Mouse (Mus musculus) ES-Bruce4 (cell line): ENCODE measurements around the gene Cacna1a. TPM values are rescaled to one million over a fixed set of nuclear protein-coding genes. Genes with fewer than 3 reads are reported as not detected.
"Not testable (repeated sequence)": the region's sequence is repeated elsewhere in the genome, so short reads cannot be mapped to it uniquely, and the experiment has no call there.

Experiments
- H3K27ac ChIP-seq: 2 replicates; pipeline ENCODE4 v1.5.1; 2012; ENCODE audit warnings: low read length, inconsistent platforms; ENCODE audit not compliant: insufficient read depth
- H3K27me3 ChIP-seq: 2 replicates; pipeline ENCODE4 v1.6.1; 2012; ENCODE audit warnings: mild to moderate bottlenecking, low read length, inconsistent platforms; ENCODE audit not compliant: control insufficient read depth, poor library complexity, insufficient read depth, severe bottlenecking
- H3K36me3 ChIP-seq: 2 replicates; pipeline ENCODE4 v1.6.1; 2012; ENCODE audit warnings: inconsistent platforms, mild to moderate bottlenecking, low read length, moderate library complexity; ENCODE audit not compliant: control insufficient read depth, poor library complexity, insufficient read depth, severe bottlenecking
- H3K4me1 ChIP-seq: one replicate; pipeline ENCODE4 v1.8.1; 2011; ENCODE audit warnings: low read length; ENCODE audit not compliant: control insufficient read depth, insufficient read depth
- H3K4me3 ChIP-seq: 2 replicates; pipeline ENCODE4 v1.5.1; 2011; ENCODE audit warnings: low read depth, mild to moderate bottlenecking, low read length
- H3K9ac ChIP-seq: 2 replicates; pipeline ENCODE4 v1.6.1; 2012; ENCODE audit warnings: low read depth, mild to moderate bottlenecking, inconsistent platforms; ENCODE audit not compliant: poor library complexity, severe bottlenecking
- H3K9me3 ChIP-seq: replicated peaks from 2 replicates; pipeline ENCODE4 v1.6.1; 2012; ENCODE audit warnings: mild to moderate bottlenecking, low read length, inconsistent platforms; ENCODE audit not compliant: control insufficient read depth, poor library complexity, insufficient read depth, severe bottlenecking
- CTCF ChIP-seq: IDR thresholded peaks from one replicate; pipeline ENCODE4 v1.8.1; 2011; ENCODE audit warnings: low read depth, low read length
- EP300 ChIP-seq: IDR thresholded peaks from 2 replicates; pipeline ENCODE4 v1.6.1; 2011; ENCODE audit warnings: low read depth, low read length; ENCODE audit not compliant: insufficient read depth
- POLR2A ChIP-seq: IDR thresholded peaks from one replicate; pipeline ENCODE4 v1.8.1; 2011; ENCODE audit warnings: low read length; ENCODE audit not compliant: insufficient read depth
- polyA plus RNA-seq: library from polyadenylated mRNA; stranded (reverse); fragments of >200 nt; gene quantifications from 2 replicates; pipeline ENCODE4 v1.2.4, GENCODE M21; 2011; ENCODE audit warnings: low read depth; ENCODE audit not compliant: missing spikeins, insufficient read depth, insufficient read length

Gene Cacna1a
- polyA plus RNA-seq, 1 experiment = 24.0 TPM

DNA sequence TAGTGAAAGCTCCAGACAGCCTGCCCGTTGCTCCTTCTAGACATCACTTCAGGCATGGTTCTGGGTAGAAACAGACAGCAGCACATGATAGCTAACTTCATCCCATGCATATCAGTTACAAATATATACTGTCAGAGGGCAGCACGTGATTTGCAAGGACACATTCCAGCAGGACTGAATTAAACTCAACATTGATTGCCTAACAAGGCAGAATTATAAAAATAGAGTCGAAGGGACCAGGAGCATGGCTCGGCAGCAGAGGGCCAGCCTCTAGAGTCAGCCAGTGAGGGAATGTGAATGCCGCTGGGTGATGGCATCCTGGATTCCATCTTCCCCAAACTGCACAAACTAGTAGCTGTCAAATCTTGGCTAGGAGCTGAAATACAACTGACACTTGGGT is 119.0 kb downstream of the Cacna1a start:
- no peaks in the 10 kb centered on the region for H3K36me3 ChIP-seq
- H3K4me3 ChIP-seq = no peak overlapping the region
- no peak for TF ChIP-seq EP300
- H3K27ac ChIP-seq = no peak overlapping the region
- H3K27me3 ChIP-seq = no peaks in the 10 kb centered on the region
- H3K9me3 ChIP-seq = no peaks in the 10 kb centered on the region
- no peaks in the 10 kb centered on the region for H3K4me1 ChIP-seq
- H3K9ac ChIP-seq = no peak overlapping the region

DNA sequence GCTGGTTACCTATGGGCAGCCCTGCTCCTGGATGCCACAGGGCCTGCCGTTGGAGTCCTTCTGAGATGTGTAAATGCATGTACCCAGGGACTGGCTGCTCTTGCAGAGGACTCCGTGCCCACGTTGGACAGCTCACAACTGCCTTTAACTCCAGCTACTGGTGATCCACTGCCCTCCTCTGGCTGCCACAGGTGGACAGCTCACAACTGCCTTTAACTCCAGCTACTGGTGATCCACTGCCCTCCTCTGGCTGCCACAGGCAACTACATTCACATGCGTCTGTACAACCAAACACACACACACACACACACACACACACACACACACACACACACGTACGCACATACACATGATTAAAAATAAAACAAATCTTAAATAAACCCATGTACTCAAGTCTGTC is 121.5 kb downstream of the Cacna1a start:
- H3K4me3 ChIP-seq, H3K9me3 ChIP-seq, H3K4me1 ChIP-seq, H3K27ac ChIP-seq, H3K36me3 ChIP-seq, H3K9ac ChIP-seq, H3K27me3 ChIP-seq: not testable (repeated sequence)
- peak; percentile 88 for TF ChIP-seq CTCF

DNA sequence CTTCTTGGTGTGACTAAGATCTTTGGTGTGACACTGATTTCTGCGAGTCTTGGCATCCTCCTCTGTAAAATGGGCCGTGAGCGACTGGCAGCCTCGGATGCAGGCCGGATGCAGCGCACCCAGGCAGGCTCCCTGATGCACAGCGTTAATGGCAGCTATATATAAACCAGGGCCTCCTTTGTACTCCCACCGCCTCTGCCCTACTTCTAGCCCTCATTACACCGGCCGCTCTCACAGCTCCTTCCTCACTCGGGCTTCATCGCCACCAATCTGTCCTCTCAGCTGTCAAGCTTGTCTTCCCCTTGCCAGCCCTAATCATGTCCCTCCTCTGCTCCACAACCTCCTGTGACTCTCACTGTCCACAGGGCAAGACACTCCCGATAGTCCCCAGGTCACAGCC is 123.4 kb downstream of the Cacna1a start:
- H3K4me3 ChIP-seq = no peak overlapping the region
- no peak for TF ChIP-seq EP300
- no peak for TF ChIP-seq CTCF
- TF ChIP-seq POLR2A = no peak

DNA sequence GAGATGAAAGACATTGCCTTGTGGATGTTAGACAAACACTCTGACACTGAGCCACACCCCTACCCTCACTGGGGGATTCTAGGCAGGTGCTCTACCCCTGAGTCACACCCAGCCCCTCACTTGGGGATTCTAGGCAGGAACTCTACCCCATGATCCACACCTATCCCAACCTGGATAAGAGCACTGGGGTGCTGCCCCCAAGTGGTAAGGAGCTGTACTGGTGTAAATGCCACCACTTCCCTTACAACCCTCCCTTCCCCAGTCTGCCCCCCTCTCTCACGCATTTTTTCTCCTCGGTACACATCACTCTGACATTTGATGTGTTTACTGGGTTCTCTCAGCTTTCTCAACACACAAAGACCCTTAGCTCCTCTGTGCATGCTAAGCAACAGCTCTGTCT is 125.5 kb downstream of the Cacna1a start:
- Histone ChIP-seq H3K27ac (no peak overlapping the region), H3K9ac (no peak overlapping the region), H3K27me3 (no peaks in the 10 kb centered on the region), H3K9me3 (no peaks in the 10 kb centered on the region), H3K36me3 (no peaks in the 10 kb centered on the region), H3K4me1 (no peaks in the 10 kb centered on the region), H3K4me3 (no peak overlapping the region)
- TF ChIP-seq CTCF = peak; percentile 61
- no peak for TF ChIP-seq EP300
- no peak for TF ChIP-seq POLR2A

More for the DNA sequence above, 123.4 kb downstream of the Cacna1a start:
- H3K27me3 ChIP-seq = no peaks in the 10 kb centered on the region
- H3K9me3 ChIP-seq = no peaks in the 10 kb centered on the region
- no peaks in the 10 kb centered on the region for H3K36me3 ChIP-seq
- no peak overlapping the region for H3K27ac ChIP-seq
- no peak overlapping the region for H3K9ac ChIP-seq
- no peaks in the 10 kb centered on the region for H3K4me1 ChIP-seq

DNA sequence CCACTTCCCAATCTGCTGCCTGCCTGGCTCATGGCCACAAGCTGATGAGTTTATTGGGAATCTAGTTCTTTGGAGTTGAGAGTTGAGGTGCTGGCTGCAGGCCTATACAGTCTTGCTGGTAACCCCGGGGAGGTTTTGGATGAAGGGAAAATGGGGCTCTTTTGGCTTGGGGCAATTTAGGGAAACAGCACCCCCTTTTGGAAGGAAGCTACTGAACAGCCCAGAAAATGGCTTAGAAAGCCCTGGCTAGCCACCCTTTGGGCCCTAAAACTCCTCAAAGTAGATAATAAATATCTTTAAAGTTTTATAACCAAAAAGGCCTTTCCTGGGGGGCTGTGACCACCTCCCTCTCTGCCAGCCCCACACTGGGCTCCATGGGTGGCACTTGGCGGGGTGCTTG is 129.9 kb downstream of the Cacna1a start:
- Histone ChIP-seq H3K36me3 (no peaks in the 10 kb centered on the region), H3K27ac (no peak overlapping the region)
- TF ChIP-seq EP300 (no peak), POLR2A (no peak), CTCF (no peak)

DNA sequence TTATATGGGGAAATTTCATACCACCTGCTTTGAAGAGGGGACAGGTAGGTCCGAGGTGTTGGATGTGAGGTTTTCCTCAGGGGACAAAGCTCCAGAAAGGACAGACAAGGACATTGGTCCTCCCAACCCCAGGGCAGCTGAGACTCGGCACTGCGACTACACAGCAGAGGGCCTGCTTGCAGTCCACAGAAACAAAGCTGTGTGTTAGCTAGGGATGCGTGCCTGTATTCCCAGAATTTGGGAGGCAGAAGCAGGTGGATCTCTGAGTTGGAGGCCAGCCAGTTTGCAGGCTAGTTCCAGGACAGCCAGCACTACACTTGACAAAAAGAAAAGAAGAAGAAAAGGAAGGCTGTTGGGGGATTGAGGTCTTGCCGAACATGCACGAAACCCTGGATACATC is 130.5 kb downstream of the Cacna1a start:
- no peak overlapping the region for H3K4me3 ChIP-seq
- no peaks in the 10 kb centered on the region for H3K36me3 ChIP-seq
- H3K4me1 ChIP-seq = peaks cover 2% of the 10 kb centered on the region
- H3K27ac ChIP-seq = no peak overlapping the region
- H3K9ac ChIP-seq = no peak overlapping the region
- TF ChIP-seq POLR2A = no peak
- no peak for TF ChIP-seq CTCF
- no peak for TF ChIP-seq EP300
- no peaks in the 10 kb centered on the region for H3K9me3 ChIP-seq
- no peaks in the 10 kb centered on the region for H3K27me3 ChIP-seq

More for the DNA sequence above, 129.9 kb downstream of the Cacna1a start:
- Histone ChIP-seq H3K9ac (no peak overlapping the region), H3K9me3 (no peaks in the 10 kb centered on the region), H3K27me3 (no peaks in the 10 kb centered on the region), H3K4me3 (no peak overlapping the region), H3K4me1 (peaks cover 2% of the 10 kb centered on the region)
